Mouse (Mus musculus) liver, embryonic 14.5 days (tissue): ENCODE measurements around the gene Bahd1. TPM values are rescaled to one million over a fixed set of nuclear protein-coding genes. Genes with fewer than 3 reads are reported as not detected.
A peak's percentile ranks its signal among the peaks of the same experiment; 100 is the strongest.

Experiments used
- ATAC-seq: fragments of 200-750 bp; cut with Nextera tagmentation; 2 replicates; pipeline ENCODE4 v1.8.0; 2017; ENCODE audit warnings: moderate number of reproducible peaks, mild to moderate bottlenecking, moderate library complexity; ENCODE audit not compliant: insufficient read depth
- DNase-seq, 3 experiments: peaks; one replicate each; pipeline ENCODE4 v3.0.0-alpha.2; 2012 to 2013; ENCODE audit warnings: low read depth in 3 of 3, low spot score in 3 of 3
- H3K27ac ChIP-seq: fragments of 300-500 bp; sonication (generic); 2 replicates; pipeline ENCODE4 v1.5.1; 2014; ENCODE audit warnings: moderate library complexity, mild to moderate bottlenecking, control low read depth, inconsistent platforms
- H3K27me3 ChIP-seq: fragments of 300-500 bp; sonication (generic); 2 replicates; pipeline ENCODE4 v1.6.1; 2014; ENCODE audit warnings: mild to moderate bottlenecking, low read length, moderate library complexity; ENCODE audit not compliant: control insufficient read depth, insufficient read depth
- H3K36me3 ChIP-seq: fragments of 300-500 bp; sonication (generic); replicated peaks from 2 replicates; pipeline ENCODE4 v1.6.1; 2014; ENCODE audit warnings: low read depth; ENCODE audit not compliant: control insufficient read depth, insufficient read depth
- H3K4me1 ChIP-seq, 2 experiments: fragments of 200-500 bp in 1 of 2; fragments of 300-500 bp in 1 of 2; sonication (generic) in 1 of 2; replicated peaks; 2 replicates each; pipeline ENCODE4 v1.6.1; 2012 to 2014; ENCODE audit warnings: antibody characterized with exemption in 1 of 2, inconsistent platforms in 1 of 2, low read length in 1 of 2; ENCODE audit not compliant: control insufficient read depth in 2 of 2, insufficient read depth in 2 of 2
- H3K4me2 ChIP-seq: fragments of 300-500 bp; sonication (generic); 2 replicates; pipeline ENCODE4 v1.6.1; 2014; ENCODE audit warnings: low read depth, mild to moderate bottlenecking, control low read depth, moderate library complexity
- H3K4me3 ChIP-seq, 2 experiments: fragments of 200-500 bp in 1 of 2; fragments of 300-500 bp in 1 of 2; sonication (generic) in 1 of 2; 2 replicates each; pipeline ENCODE4 v1.5.1; 2012 to 2014; ENCODE audit warnings: low read depth in 2 of 2, low read length in 2 of 2, mild to moderate bottlenecking in 2 of 2, control low read depth in 1 of 2, inconsistent platforms in 1 of 2, moderate library complexity in 1 of 2; ENCODE audit not compliant: insufficient read depth in 1 of 2
- H3K9ac ChIP-seq: fragments of 300-500 bp; sonication (generic); replicated peaks from 2 replicates; pipeline ENCODE4 v1.6.1; 2014; ENCODE audit warnings: mild to moderate bottlenecking, control low read depth, moderate library complexity
- H3K9me3 ChIP-seq: fragments of 300-500 bp; sonication (generic); 2 replicates; pipeline ENCODE4 v1.6.1; 2016; ENCODE audit warnings: low read length, mixed read lengths; ENCODE audit not compliant: control insufficient read depth
- CTCF ChIP-seq: IDR thresholded peaks from 2 replicates; pipeline ENCODE4 v1.5.1; 2016; ENCODE audit warnings: antibody characterized with exemption, low read depth, control low read depth
- EP300 ChIP-seq: IDR thresholded peaks from 2 replicates; pipeline ENCODE4 v1.6.1; 2016; ENCODE audit warnings: antibody characterized with exemption, low read depth
- WGBS: fragments of 180-500 bp; shearing (Covaris S2); extraction: QIAGEN DNeasy Blood & Tissue Kit; methylation state at CpG from one replicate; pipeline ENCODE4 v1.1.7; 2014; ENCODE audit not compliant: insufficient replicate concordance; 5-methylcytosine and 5-hydroxymethylcytosine counted together
- polyA plus RNA-seq, 2 experiments: library from polyadenylated mRNA; depleted of rRNA in 1 of 2; stranded (reverse) in 1 of 2; unstranded in 1 of 2; fragments of >200 nt; fragmentation: Nextera tagmentation in 1 of 2; extraction: Ambion mirVana in 1 of 2; gene quantifications; 2 replicates each; pipeline versions ENCODE4 v1.2.1 to v1.2.3; 2012 to 2014

Bahd1 gene
- polyA plus RNA-seq, 2 experiments = 0.83 to 4.9 TPM

- H3K4me2 ChIP-seq = peak overlapping the region; percentile 44
- H3K27ac ChIP-seq = peak overlapping the region; percentile 74
- H3K9ac ChIP-seq = peak overlapping the region; percentile 33
- H3K9me3 ChIP-seq = no peaks in the 10 kb centered on the region
- H3K36me3 ChIP-seq = no peaks in the 10 kb centered on the region
- ATAC-seq = peak; percentile 89
- WGBS = 32% methylated on average over 7 of the region's 7 CpGs
- no peak for TF ChIP-seq CTCF
- TF ChIP-seq EP300 = peak; percentile 83
- H3K4me3 ChIP-seq = no peak overlapping the region; a peak in 1 of 4 replicates
- peak; percentile 53 to 69 (median 55) for DNase-seq
- H3K4me1 ChIP-seq = peaks cover 37 to 49% of the 10 kb centered on the region in 2 experiments
- no peaks in the 10 kb centered on the region for H3K27me3 ChIP-seq
Observed at GRCm38 (mm10) chr2:118963676-118964012, 63.5 kb downstream of the Bahd1 start.

- TF ChIP-seq CTCF (no peak), EP300 (0 out of 2 replicates have a peak, but pooled peaks have one; percentile 31)
- ATAC-seq (peak; percentile 39; the same call in 1 of the 2 replicates), DNase-seq (no peak)
- Histone ChIP-seq H3K4me1 (peaks cover 5 to 12% of the 10 kb centered on the region in 2 experiments; a peak in 3 of 4 replicates), H3K9me3 (no peaks in the 10 kb centered on the region), H3K4me3 (no peak overlapping the region), H3K4me2 (no peak overlapping the region), H3K9ac (no peak overlapping the region), H3K36me3 (no peaks in the 10 kb centered on the region), H3K27me3 (peaks cover 2% of the 10 kb centered on the region), H3K27ac (no peak overlapping the region)
- 55% methylated on average over 11 of the region's 11 CpGs for WGBS
Observed at GRCm38 (mm10) chr2:118969585-118970147, 69.5 kb downstream of the Bahd1 start.

GRCm38 (mm10) chr2:118972048-118972447 is 71.9 kb downstream of the Bahd1 start:
- DNase-seq (no peak), ATAC-seq (no peak)
- WGBS = 57% methylated on average over 5 of the region's 5 CpGs
- Histone ChIP-seq H3K4me3 (no peak overlapping the region), H3K9me3 (no peaks in the 10 kb centered on the region), H3K27me3 (peaks cover 24% of the 10 kb centered on the region), H3K36me3 (no peaks in the 10 kb centered on the region), H3K27ac (no peak overlapping the region), H3K4me1 (peaks cover 9 to 22% of the 10 kb centered on the region in 2 experiments), H3K4me2 (peak overlapping the region; percentile 74), H3K9ac (no peak overlapping the region)
- TF ChIP-seq EP300 = no peak
- TF ChIP-seq CTCF = no peak

GRCm38 (mm10) chr2:118972687-118973376 is 72.7 kb downstream of the Bahd1 start:
- DNase-seq = peak; percentile 54 to 62 (median 61)
- H3K27ac ChIP-seq = no peak overlapping the region
- H3K9ac ChIP-seq = peak overlapping the region; percentile 37
- peak overlapping the region; percentile 74 for H3K4me2 ChIP-seq
- TF ChIP-seq EP300 (no peak; the same call in 1 of the 2 replicates), CTCF (peak; percentile 97)
- under 1% methylated on average over 33 of the region's 33 CpGs for WGBS
- ATAC-seq = peak; percentile 71
- peaks cover 9 to 22% of the 10 kb centered on the region in 2 experiments for H3K4me1 ChIP-seq
- peaks cover 32% of the 10 kb centered on the region for H3K27me3 ChIP-seq
- H3K9me3 ChIP-seq = no peaks in the 10 kb centered on the region
- peak overlapping the region; percentile 40 to 46 for H3K4me3 ChIP-seq
- no peaks in the 10 kb centered on the region for H3K36me3 ChIP-seq

Other genes starting within 250 kb of the Bahd1 start
- gene Pak6, start 237.1 kb upstream of the Bahd1 start, polyA plus RNA-seq (2012; rRNA removed) = 0.48 and 0.60 TPM in 2 replicates
- gene Pak6, start 237.1 kb upstream of the Bahd1 start, polyA plus RNA-seq (2014; fragmentation: Nextera tagmentation; extraction: Ambion mirVana) = 0.17 and 0.68 TPM in 2 replicates
- 0.03 and 0.07 TPM in 2 replicates for gene Ankrd63, start 196.4 kb upstream of the Bahd1 start, polyA plus RNA-seq (2012; rRNA removed)
- gene Ankrd63, start 196.4 kb upstream of the Bahd1 start, polyA plus RNA-seq (2014; fragmentation: Nextera tagmentation; extraction: Ambion mirVana) = 0.03 TPM in 1 of 2 replicates, not detected in the other
- 2.6 and 3.1 TPM in 2 replicates for gene Plcb2, start 171.9 kb upstream of the Bahd1 start, polyA plus RNA-seq (2012; rRNA removed)
- 1.5 and 1.7 TPM in 2 replicates for gene Plcb2, start 171.9 kb upstream of the Bahd1 start, polyA plus RNA-seq (2014; fragmentation: Nextera tagmentation; extraction: Ambion mirVana)
- gene Inafm2, start 154.6 kb upstream of the Bahd1 start, polyA plus RNA-seq (2012; rRNA removed) = 4.1 and 5.0 TPM in 2 replicates
- gene Inafm2, start 154.6 kb upstream of the Bahd1 start, polyA plus RNA-seq (2014; fragmentation: Nextera tagmentation; extraction: Ambion mirVana) = 18.3 and 22.8 TPM in 2 replicates
- gene Ccdc9b, start 137.7 kb upstream of the Bahd1 start, polyA plus RNA-seq (2012; rRNA removed) = 0.28 and 0.39 TPM in 2 replicates
- gene Ccdc9b, start 137.7 kb upstream of the Bahd1 start, polyA plus RNA-seq (2014; fragmentation: Nextera tagmentation; extraction: Ambion mirVana) = 0.04 and 0.16 TPM in 2 replicates
- gene Phgr1, start 127.6 kb upstream of the Bahd1 start, polyA plus RNA-seq (2012; rRNA removed) = not detected in 2 replicates
- gene Phgr1, start 127.6 kb upstream of the Bahd1 start, polyA plus RNA-seq (2014; fragmentation: Nextera tagmentation; extraction: Ambion mirVana) = not detected in 2 replicates
- 0.21 and 0.40 TPM in 2 replicates for gene Disp2, start 120.7 kb upstream of the Bahd1 start, polyA plus RNA-seq (2012; rRNA removed)
- gene Disp2, start 120.7 kb upstream of the Bahd1 start, polyA plus RNA-seq (2014; fragmentation: Nextera tagmentation; extraction: Ambion mirVana) = 0.25 and 0.27 TPM in 2 replicates
- 22.9 and 50.8 TPM in 2 replicates for gene Knstrn, start 86.4 kb upstream of the Bahd1 start, polyA plus RNA-seq (2012; rRNA removed)
- gene Knstrn, start 86.4 kb upstream of the Bahd1 start, polyA plus RNA-seq (2014; fragmentation: Nextera tagmentation; extraction: Ambion mirVana) = 84.7 and 88.1 TPM in 2 replicates
- 23.1 and 26.3 TPM in 2 replicates for gene Ivd, start 38.4 kb upstream of the Bahd1 start, polyA plus RNA-seq (2012; rRNA removed)
- 23.3 and 27.4 TPM in 2 replicates for gene Ivd, start 38.4 kb upstream of the Bahd1 start, polyA plus RNA-seq (2014; fragmentation: Nextera tagmentation; extraction: Ambion mirVana)
- gene Chst14, start 26.1 kb downstream of the Bahd1 start, polyA plus RNA-seq (2012; rRNA removed) = 3.6 and 3.7 TPM in 2 replicates
- 4.2 and 4.3 TPM in 2 replicates for gene Chst14, start 26.1 kb downstream of the Bahd1 start, polyA plus RNA-seq (2014; fragmentation: Nextera tagmentation; extraction: Ambion mirVana)
- gene Ccdc32, start 129.0 kb downstream of the Bahd1 start, polyA plus RNA-seq (2012; rRNA removed) = 5.4 and 6.9 TPM in 2 replicates
- 12.6 and 12.9 TPM in 2 replicates for gene Ccdc32, start 129.0 kb downstream of the Bahd1 start, polyA plus RNA-seq (2014; fragmentation: Nextera tagmentation; extraction: Ambion mirVana)
- gene Rpusd2, start 134.4 kb downstream of the Bahd1 start, polyA plus RNA-seq (2012; rRNA removed) = 3.6 and 4.0 TPM in 2 replicates
- gene Rpusd2, start 134.4 kb downstream of the Bahd1 start, polyA plus RNA-seq (2014; fragmentation: Nextera tagmentation; extraction: Ambion mirVana) = 2.3 and 3.0 TPM in 2 replicates
- gene Knl1, start 146.7 kb downstream of the Bahd1 start, polyA plus RNA-seq (2012; rRNA removed) = 3.4 and 6.2 TPM in 2 replicates
- gene Knl1, start 146.7 kb downstream of the Bahd1 start, polyA plus RNA-seq (2014; fragmentation: Nextera tagmentation; extraction: Ambion mirVana) = 45.5 and 49.7 TPM in 2 replicates
- 20.4 and 28.7 TPM in 2 replicates for gene Rad51, start 212.4 kb downstream of the Bahd1 start, polyA plus RNA-seq (2012; rRNA removed)
- 33.9 and 35.7 TPM in 2 replicates for gene Rad51, start 212.4 kb downstream of the Bahd1 start, polyA plus RNA-seq (2014; fragmentation: Nextera tagmentation; extraction: Ambion mirVana)